Mouse (Mus musculus) limb, embryonic 15.5 days (tissue): ENCODE data around the gene Aff3. TPM values are rescaled to one million over a fixed set of nuclear protein-coding genes. Genes with fewer than 3 reads are reported as not detected.
"Not testable (repeated sequence)": the region's sequence is repeated elsewhere in the genome, so short reads cannot be mapped to it uniquely, and the experiment has no call there.

Experiments used
- ATAC-seq: fragments of 200-750 bp; cut with Nextera tagmentation; 2 replicates; pipeline ENCODE4 v1.8.0; 2017; ENCODE audit warnings: low read depth, moderate TSS enrichment; ENCODE audit not compliant: insufficient number of reproducible peaks, low FRiP score, low TSS enrichment
- H3K27ac ChIP-seq: fragments of 300-500 bp; sonication (generic); 2 replicates; pipeline ENCODE4 v1.5.1; 2015; ENCODE audit warnings: moderate library complexity, mild to moderate bottlenecking, inconsistent platforms
- H3K27me3 ChIP-seq: fragments of 300-500 bp; sonication (generic); 2 replicates; pipeline ENCODE4 v1.6.1; 2015; ENCODE audit warnings: inconsistent platforms
- H3K36me3 ChIP-seq: fragments of 300-500 bp; sonication (generic); 2 replicates; pipeline ENCODE4 v1.6.1; 2015; ENCODE audit warnings: inconsistent platforms
- H3K4me1 ChIP-seq: fragments of 300-500 bp; sonication (generic); 2 replicates; pipeline ENCODE4 v1.6.1; 2015; ENCODE audit warnings: inconsistent platforms
- H3K4me2 ChIP-seq: fragments of 300-500 bp; sonication (generic); 2 replicates; pipeline ENCODE4 v1.6.1; 2015; ENCODE audit warnings: mild to moderate bottlenecking, inconsistent platforms
- H3K4me3 ChIP-seq: fragments of 300-500 bp; sonication (generic); 2 replicates; pipeline ENCODE4 v1.5.1; 2015; ENCODE audit warnings: mild to moderate bottlenecking, inconsistent platforms
- H3K9ac ChIP-seq: fragments of 300-500 bp; sonication (generic); 2 replicates; pipeline ENCODE4 v1.6.1; 2015; ENCODE audit warnings: inconsistent platforms
- H3K9me3 ChIP-seq: fragments of 300-500 bp; sonication (generic); 2 replicates; pipeline ENCODE4 v1.6.1; 2016; ENCODE audit warnings: inconsistent platforms
- WGBS: fragments of 180-500 bp; shearing (Covaris S2); methylation state at CpG from one replicate; pipeline ENCODE4 v1.1.7; 2015; 5-methylcytosine and 5-hydroxymethylcytosine counted together
- polyA plus RNA-seq: library from polyadenylated mRNA; unstranded; fragments of >200 nt; fragmentation: Nextera tagmentation; extraction: Ambion mirVana; gene quantifications from 2 replicates; pipeline ENCODE4 v1.2.1, GENCODE M21; 2015

The Aff3 gene
- polyA plus RNA-seq, 1 experiment from 2014 or later = 12.0 TPM

- H3K9ac ChIP-seq = no peak overlapping the region
- no peak for ATAC-seq
- H3K4me3 ChIP-seq = no peak overlapping the region
- no peak overlapping the region for H3K4me2 ChIP-seq
- H3K27ac ChIP-seq = no peak overlapping the region
- 72% methylated on average over 2 of the region's 2 CpGs for WGBS
- H3K4me1 ChIP-seq = peaks cover 27% of the 10 kb centered on the region
- no peaks in the 10 kb centered on the region for H3K36me3 ChIP-seq
- H3K9me3 ChIP-seq = no peaks in the 10 kb centered on the region
- no peaks in the 10 kb centered on the region for H3K27me3 ChIP-seq
Measured at GRCm38 (mm10) chr1:38441800-38442199, 223.0 kb downstream of the Aff3 start.

- WGBS = 70% methylated on average over 6 of the region's 6 CpGs
- H3K9ac ChIP-seq = no peak overlapping the region
- no peak overlapping the region for H3K4me3 ChIP-seq
- H3K4me1 ChIP-seq = peaks cover 34% of the 10 kb centered on the region
- no peaks in the 10 kb centered on the region for H3K9me3 ChIP-seq
- no peak for ATAC-seq
- H3K4me2 ChIP-seq = no peak overlapping the region
- no peaks in the 10 kb centered on the region for H3K27me3 ChIP-seq
- H3K36me3 ChIP-seq = no peaks in the 10 kb centered on the region
- H3K27ac ChIP-seq = no peak overlapping the region
Measured at GRCm38 (mm10) chr1:38440471-38440815, 224.3 kb downstream of the Aff3 start.

- Histone ChIP-seq H3K27me3 (no peaks in the 10 kb centered on the region), H3K4me3 (no peak overlapping the region), H3K4me2 (no peak overlapping the region), H3K4me1 (peaks cover 34% of the 10 kb centered on the region), H3K9ac (no peak overlapping the region), H3K36me3 (no peaks in the 10 kb centered on the region), H3K9me3 (no peaks in the 10 kb centered on the region), H3K27ac (no peak overlapping the region)
- WGBS = 33% methylated on average over 4 of the region's 4 CpGs
- ATAC-seq = no peak
Measured at GRCm38 (mm10) chr1:38439751-38440470, 224.8 kb downstream of the Aff3 start.

- Histone ChIP-seq H3K4me2 (no peak overlapping the region), H3K27ac (no peak overlapping the region), H3K27me3 (no peaks in the 10 kb centered on the region), H3K4me3 (no peak overlapping the region), H3K4me1 (peaks cover 34% of the 10 kb centered on the region), H3K9ac (no peak overlapping the region), H3K9me3 (no peaks in the 10 kb centered on the region), H3K36me3 (no peaks in the 10 kb centered on the region)
- 40% methylated on average over 4 of the region's 4 CpGs for whole genome bisulfite sequencing
- ATAC-seq = no peak
Measured at GRCm38 (mm10) chr1:38438447-38438846, 226.3 kb downstream of the Aff3 start.

GRCm38 (mm10) chr1:38437671-38438070, 227.1 kb downstream of the Aff3 start:
- no peaks in the 10 kb centered on the region for H3K27me3 ChIP-seq
- no peak overlapping the region for H3K27ac ChIP-seq
- 51% methylated on average over 4 of the region's 4 CpGs for WGBS
- no peak overlapping the region for H3K4me2 ChIP-seq
- H3K36me3 ChIP-seq = no peaks in the 10 kb centered on the region
- no peak overlapping the region for H3K9ac ChIP-seq
- ATAC-seq = no peak
- H3K4me1 ChIP-seq = peaks cover 34% of the 10 kb centered on the region
- no peak overlapping the region for H3K4me3 ChIP-seq
- no peaks in the 10 kb centered on the region for H3K9me3 ChIP-seq

- Histone ChIP-seq H3K27ac (no peak overlapping the region), H3K27me3 (no peaks in the 10 kb centered on the region), H3K36me3 (no peaks in the 10 kb centered on the region), H3K4me3 (no peak overlapping the region), H3K9me3 (no peaks in the 10 kb centered on the region), H3K4me1 (peaks cover 34% of the 10 kb centered on the region), H3K9ac (no peak overlapping the region), H3K4me2 (no peak overlapping the region)
- peak; percentile 71; the same call in 1 of the 2 replicates for ATAC-seq
- WGBS = 28% methylated on average over 12 of the region's 12 CpGs
Measured at GRCm38 (mm10) chr1:38436471-38437340, 228.0 kb downstream of the Aff3 start.

- not testable (repeated sequence) for H3K9ac ChIP-seq, H3K9me3 ChIP-seq, H3K4me1 ChIP-seq, H3K36me3 ChIP-seq, H3K27ac ChIP-seq, H3K4me3 ChIP-seq, ATAC-seq, H3K4me2 ChIP-seq, H3K27me3 ChIP-seq
- WGBS = 92% methylated on average over 12 of the region's 12 CpGs
Measured at GRCm38 (mm10) chr1:38430311-38430710, 234.4 kb downstream of the Aff3 start.

- H3K27me3 ChIP-seq = no peaks in the 10 kb centered on the region
- no peak overlapping the region for H3K4me3 ChIP-seq
- no peaks in the 10 kb centered on the region for H3K9me3 ChIP-seq
- H3K9ac ChIP-seq = no peak overlapping the region
- H3K36me3 ChIP-seq = no peaks in the 10 kb centered on the region
- no peak for ATAC-seq
- H3K4me1 ChIP-seq = no peaks in the 10 kb centered on the region; the same call in 1 of the 2 replicates
- no peak overlapping the region for H3K27ac ChIP-seq
- H3K4me2 ChIP-seq = no peak overlapping the region
- WGBS = 50% methylated on average over 13 of the region's 13 CpGs
Measured at GRCm38 (mm10) chr1:38428708-38429683, 235.8 kb downstream of the Aff3 start.

GRCm38 (mm10) chr1:38422921-38423320, 241.8 kb downstream of the Aff3 start:
- WGBS = 95% methylated on average over 6 of the region's 6 CpGs
- no peaks in the 10 kb centered on the region for H3K9me3 ChIP-seq
- no peaks in the 10 kb centered on the region for H3K27me3 ChIP-seq
- H3K27ac ChIP-seq = no peak overlapping the region
- H3K4me1 ChIP-seq = peaks cover 5% of the 10 kb centered on the region
- H3K9ac ChIP-seq = no peak overlapping the region
- no peak for ATAC-seq
- no peaks in the 10 kb centered on the region for H3K36me3 ChIP-seq
- no peak overlapping the region for H3K4me3 ChIP-seq
- no peak overlapping the region for H3K4me2 ChIP-seq

GRCm38 (mm10) chr1:38419331-38419730, 245.4 kb downstream of the Aff3 start:
- Histone ChIP-seq H3K27me3 (no peaks in the 10 kb centered on the region), H3K27ac (no peak overlapping the region), H3K9ac (no peak overlapping the region), H3K9me3 (no peaks in the 10 kb centered on the region), H3K4me1 (peaks cover 7% of the 10 kb centered on the region), H3K36me3 (no peaks in the 10 kb centered on the region), H3K4me3 (no peak overlapping the region), H3K4me2 (no peak overlapping the region)
- no peak for ATAC-seq
- WGBS = 68% methylated on average over 4 of the region's 4 CpGs

GRCm38 (mm10) chr1:38418181-38419032, 246.3 kb downstream of the Aff3 start:
- H3K36me3 ChIP-seq = no peaks in the 10 kb centered on the region
- H3K9me3 ChIP-seq = no peaks in the 10 kb centered on the region
- no peak overlapping the region for H3K4me3 ChIP-seq
- ATAC-seq = no peak
- H3K4me1 ChIP-seq = peaks cover 7% of the 10 kb centered on the region
- 0 out of 2 replicates have a peak overlapping the region, but pooled peaks have one; percentile 2 for H3K27ac ChIP-seq
- H3K27me3 ChIP-seq = no peaks in the 10 kb centered on the region
- 62% methylated on average over 12 of the region's 12 CpGs for WGBS
- no peak overlapping the region for H3K4me2 ChIP-seq
- H3K9ac ChIP-seq = no peak overlapping the region
